Mouse (Mus musculus): ENCODE data around the gene Ppp6r2. TPM values are rescaled to one million over a fixed set of nuclear protein-coding genes. Genes with fewer than 3 reads are reported as not detected.
A peak's percentile ranks its signal among the peaks of the same experiment; 100 is the strongest.

Ppp6r2 gene
- 63.7 and 68.5 TPM in 2 replicates for polyA plus RNA-seq (2016; fragmentation: Nextera tagmentation; extraction: Ambion mirVana)

- peak within 1 kb of the TSS; percentile 90 for H3K27ac ChIP-seq (replicated peaks)
- H3K4me2 ChIP-seq (replicated peaks), result peak within 1 kb of the TSS; percentile 78
- ATAC-seq (ENCODE audit: low FRiP score, low read depth), result peak; percentile 90
- H3K9ac ChIP-seq (replicated peaks), result peak within 1 kb of the TSS; percentile 89
- 4% methylated on average over 64 of the region's 73 CpGs for WGBS
- no peaks in the 10 kb centered on the region for H3K9me3 ChIP-seq
- peak within 1 kb of the TSS; percentile 73 for H3K4me3 ChIP-seq
- H3K36me3 ChIP-seq, result peaks cover 9% of the 10 kb centered on the region
- H3K4me1 ChIP-seq, result peaks cover 24% of the 10 kb centered on the region
- no peaks in the 10 kb centered on the region for H3K27me3 ChIP-seq
These were observed at the start of gene Ppp6r2 for GRCm38 (mm10) chr15:89210915-89211715. Gene Ppp6r2, plus strand, starts transcription at chr15:89211553.

- no peaks in the 10 kb centered on the region for H3K9me3 ChIP-seq
- WGBS, result 95% methylated on average over 12 of the region's 12 CpGs
- no peaks in the 10 kb centered on the region for H3K27me3 ChIP-seq
- H3K4me2 ChIP-seq (replicated peaks), result no peak overlapping the region
- H3K9ac ChIP-seq (replicated peaks), result no peak overlapping the region
- peaks cover 17% of the 10 kb centered on the region for H3K4me1 ChIP-seq
- H3K36me3 ChIP-seq, result peaks cover 98% of the 10 kb centered on the region
- no peak overlapping the region for H3K27ac ChIP-seq (replicated peaks)
- no peak overlapping the region for H3K4me3 ChIP-seq
- ATAC-seq (ENCODE audit: low FRiP score, low read depth), result no peak
These were observed 45.9 kb upstream of the Ppp6r2 start for GRCm38 (mm10) chr15:89165478-89165877.

- peaks cover 64% of the 10 kb centered on the region for H3K36me3 ChIP-seq
- H3K4me3 ChIP-seq, result no peak overlapping the region
- H3K9ac ChIP-seq (replicated peaks), result no peak overlapping the region
- no peak for ATAC-seq (ENCODE audit: low FRiP score, low read depth)
- H3K27me3 ChIP-seq, result no peaks in the 10 kb centered on the region
- H3K9me3 ChIP-seq, result no peaks in the 10 kb centered on the region
- H3K4me1 ChIP-seq, result peaks cover 45% of the 10 kb centered on the region
- peak overlapping the region; percentile 65 for H3K27ac ChIP-seq (replicated peaks)
- 66% methylated on average over 10 of the region's 10 CpGs for WGBS
- 0 out of 2 replicates have a peak overlapping the region, but pooled peaks have one; percentile 19 for H3K4me2 ChIP-seq (replicated peaks)
These were observed 42.4 kb upstream of the Ppp6r2 start for GRCm38 (mm10) chr15:89168922-89169321.

GRCm38 (mm10) chr15:89169431-89169830 is 41.9 kb upstream of the Ppp6r2 start:
- WGBS, result 8% methylated on average over 10 of the region's 10 CpGs
- Histone ChIP-seq H3K4me1 (peaks cover 50% of the 10 kb centered on the region), H3K36me3 (peaks cover 58% of the 10 kb centered on the region), H3K4me2 (replicated peaks) (peak overlapping the region; percentile 19; the same call in 1 of the 2 replicates), H3K4me3 (no peak overlapping the region), H3K27me3 (0 out of 2 replicates have a peak, but pooled peaks cover 3% of the 10 kb centered on the region), H3K9ac (replicated peaks) (peak overlapping the region; percentile 24; the same call in 1 of the 2 replicates), H3K27ac (replicated peaks) (peak overlapping the region; percentile 65), H3K9me3 (no peaks in the 10 kb centered on the region)
- 0 out of 2 replicates have a peak, but pooled peaks have one; percentile 20 for ATAC-seq (ENCODE audit: low FRiP score, low read depth)

- H3K4me2 ChIP-seq (replicated peaks), result no peak overlapping the region
- ATAC-seq (ENCODE audit: low FRiP score, low read depth), result no peak
- 77% methylated on average over 3 of the region's 3 CpGs for WGBS
- peaks cover 52% of the 10 kb centered on the region for H3K36me3 ChIP-seq
- no peak overlapping the region for H3K4me3 ChIP-seq
- H3K9ac ChIP-seq (replicated peaks), result no peak overlapping the region
- no peaks in the 10 kb centered on the region for H3K9me3 ChIP-seq
- H3K27me3 ChIP-seq, result 0 out of 2 replicates have a peak, but pooled peaks cover 8% of the 10 kb centered on the region
- H3K4me1 ChIP-seq, result peaks cover 56% of the 10 kb centered on the region
- H3K27ac ChIP-seq (replicated peaks), result no peak overlapping the region
These were observed 41.3 kb upstream of the Ppp6r2 start for GRCm38 (mm10) chr15:89170102-89170501.

- Histone ChIP-seq H3K27ac (replicated peaks) (no peak overlapping the region), H3K4me1 (peaks cover 71% of the 10 kb centered on the region), H3K4me2 (replicated peaks) (no peak overlapping the region), H3K36me3 (peaks cover 37% of the 10 kb centered on the region), H3K9me3 (no peaks in the 10 kb centered on the region), H3K9ac (replicated peaks) (no peak overlapping the region), H3K4me3 (no peak overlapping the region), H3K27me3 (0 out of 2 replicates have a peak, but pooled peaks cover 8% of the 10 kb centered on the region)
- 89% methylated on average over 5 of the region's 5 CpGs for WGBS
- ATAC-seq (ENCODE audit: low FRiP score, low read depth), result no peak
These were observed 39.8 kb upstream of the Ppp6r2 start for GRCm38 (mm10) chr15:89171526-89172051.

- 33% methylated on average over 17 of the region's 17 CpGs for whole genome bisulfite sequencing
- Histone ChIP-seq H3K4me2 (replicated peaks) (peak overlapping the region; percentile 99), H3K9ac (replicated peaks) (peak overlapping the region; percentile 70), H3K9me3 (no peaks in the 10 kb centered on the region), H3K36me3 (peaks cover 29% of the 10 kb centered on the region), H3K27ac (replicated peaks) (peak overlapping the region; percentile 80), H3K27me3 (0 out of 2 replicates have a peak, but pooled peaks cover 8% of the 10 kb centered on the region), H3K4me1 (peaks cover 79% of the 10 kb centered on the region), H3K4me3 (peak overlapping the region; percentile 56)
- ATAC-seq (ENCODE audit: low FRiP score, low read depth), result no peak
These were observed 38.9 kb upstream of the Ppp6r2 start for GRCm38 (mm10) chr15:89172276-89172935.

- 0 out of 2 replicates have a peak, but pooled peaks cover 8% of the 10 kb centered on the region for H3K27me3 ChIP-seq
- no peaks in the 10 kb centered on the region for H3K9me3 ChIP-seq
- H3K27ac ChIP-seq (replicated peaks), result peak overlapping the region; percentile 80
- peak overlapping the region; percentile 99 for H3K4me2 ChIP-seq (replicated peaks)
- peaks cover 88% of the 10 kb centered on the region for H3K4me1 ChIP-seq
- H3K4me3 ChIP-seq, result peak overlapping the region; percentile 56
- peak; percentile 63 for ATAC-seq (ENCODE audit: low FRiP score, low read depth)
- H3K36me3 ChIP-seq, result peaks cover 20% of the 10 kb centered on the region
- WGBS, result under 1% methylated on average over 65 of the region's 65 CpGs
- peak overlapping the region; percentile 70 for H3K9ac ChIP-seq (replicated peaks)
These were observed 38.1 kb upstream of the Ppp6r2 start for GRCm38 (mm10) chr15:89173024-89173905.

GRCm38 (mm10) chr15:89173906-89174214 is 37.5 kb upstream of the Ppp6r2 start:
- H3K27me3 ChIP-seq, result 0 out of 2 replicates have a peak, but pooled peaks cover 8% of the 10 kb centered on the region

GRCm38 (mm10) chr15:89174889-89175339 is 36.4 kb upstream of the Ppp6r2 start:
- ATAC-seq (ENCODE audit: low FRiP score, low read depth), result no peak
- Histone ChIP-seq H3K4me1 (peaks cover 92% of the 10 kb centered on the region), H3K4me3 (no peak overlapping the region), H3K27me3 (0 out of 2 replicates have a peak, but pooled peaks cover 8% of the 10 kb centered on the region), H3K27ac (replicated peaks) (no peak overlapping the region), H3K4me2 (replicated peaks) (peak overlapping the region; percentile 99; the same call in 1 of the 2 replicates), H3K9me3 (no peaks in the 10 kb centered on the region), H3K36me3 (peaks cover 5% of the 10 kb centered on the region; the same call in 1 of the 2 replicates), H3K9ac (replicated peaks) (no peak overlapping the region)
- WGBS, result 64% methylated on average over 11 of the region's 11 CpGs

More at GRCm38 (mm10) chr15:89173906-89174214, 37.5 kb upstream of the Ppp6r2 start:
- Histone ChIP-seq H3K27ac (replicated peaks) (no peak overlapping the region), H3K4me2 (replicated peaks) (peak overlapping the region; percentile 99), H3K4me3 (peak overlapping the region; percentile 56), H3K4me1 (peaks cover 93% of the 10 kb centered on the region), H3K36me3 (peaks cover 15% of the 10 kb centered on the region; the same call in 1 of the 2 replicates), H3K9me3 (no peaks in the 10 kb centered on the region), H3K9ac (replicated peaks) (peak overlapping the region; percentile 70; the same call in 1 of the 2 replicates)
- peak; percentile 38 for ATAC-seq (ENCODE audit: low FRiP score, low read depth)
- 1% methylated on average over 15 of the region's 15 CpGs for WGBS
